Mouse (Mus musculus): ENCODE results near the gene Fam3c.

- TF ChIP-seq POLR2A (IDR thresholded peaks at IDR 0.05; ENCODE audit: control insufficient read depth in 1 of 2, insufficient read depth in 1 of 2, low read depth in 1 of 2, low read length in 2 of 2, poor library complexity in 1 of 2) (no peak), CTCF (IDR thresholded peaks at IDR 0.05 in 2 of 3, conservative IDR thresholded peaks at IDR 0.05 in 1 of 3; ENCODE audit: control insufficient read depth in 1 of 3, insufficient read depth in 1 of 3, low read depth in 2 of 3, low read length in 3 of 3, poor library complexity in 1 of 3, severe bottlenecking in 1 of 3) (no peak), POLR2AphosphoS5 (IDR thresholded peaks at IDR 0.05; ENCODE audit: borderline replicate concordance, low read depth, low read length) (no peak), USF2 (IDR thresholded peaks at IDR 0.05; ENCODE audit: borderline replicate concordance in 1 of 2, insufficient read depth in 1 of 2, low read depth in 1 of 2, low read length in 2 of 2) (no peak), ETS1 (IDR thresholded peaks at IDR 0.05; ENCODE audit: low read depth, low read length) (no peak), RAD21 (IDR thresholded peaks at IDR 0.05; ENCODE audit: low read depth, low read length) (no peak), SMC3 (IDR thresholded peaks at IDR 0.05; ENCODE audit: low read depth, low read length) (no peak), E2F4 (IDR thresholded peaks at IDR 0.05; ENCODE audit: borderline replicate concordance, low read depth, low read length) (no peak), BHLHE40 (IDR thresholded peaks at IDR 0.05; ENCODE audit: borderline replicate concordance, low read depth, low read length) (no peak), GATA1 (IDR thresholded peaks at IDR 0.05; ENCODE audit: low read depth, low read length) (no peak), GABPA (IDR thresholded peaks at IDR 0.05; ENCODE audit: low read depth, low read length) (no peak), TAL1 (IDR thresholded peaks at IDR 0.05; ENCODE audit: low read length) (no peak)
These were observed 16.1 kb downstream of the Fam3c start for GRCm38 (mm10) chr6:22339763-22340542.

All from MEL (cell line).